Mouse (Mus musculus): ENCODE data around the gene Rnf43. TPM values are rescaled to one million over a fixed set of nuclear protein-coding genes. Genes with fewer than 3 reads are reported as not detected.
A peak's percentile ranks its signal among the peaks of the same experiment; 100 is the strongest.

Gene Rnf43
- total and polyA plus RNA-seq, 3 experiments = 14.6 to 17.3 TPM; not detected in 1

DNA sequence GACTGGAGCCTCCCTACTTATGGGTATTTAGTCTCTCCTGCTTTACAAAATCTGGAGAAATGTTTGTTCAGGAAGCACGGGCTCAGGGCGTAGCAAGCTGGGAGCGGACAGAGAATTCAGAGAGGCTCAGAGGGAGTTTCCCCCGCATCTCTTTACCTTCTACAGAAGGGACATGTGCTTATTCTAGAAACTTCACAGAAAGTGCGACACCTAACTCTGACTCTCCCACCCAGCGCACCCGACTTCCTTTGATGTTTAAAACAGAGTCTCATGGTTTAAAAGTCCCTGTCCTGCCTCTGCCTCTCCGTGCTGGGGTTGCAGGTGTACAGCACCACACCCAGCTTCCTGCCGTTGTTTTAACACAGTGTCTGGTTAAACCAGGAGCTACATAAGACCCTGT lies 58.3 kb downstream of the Rnf43 start:
- TF ChIP-seq CTCF (IDR thresholded peaks at IDR 0.05 in 2 of 3, conservative IDR thresholded peaks at IDR 0.05 in 1 of 3; ENCODE audit: control insufficient read depth in 1 of 3, insufficient read depth in 1 of 3, low read depth in 2 of 3, low read length in 3 of 3, poor library complexity in 1 of 3, severe bottlenecking in 1 of 3) (no peak), CHD2 (IDR thresholded peaks at IDR 0.05; ENCODE audit: low read length) (no peak), SMC3 (IDR thresholded peaks at IDR 0.05; ENCODE audit: low read depth, low read length) (no peak), HCFC1 (IDR thresholded peaks at IDR 0.05; ENCODE audit: low read depth, low read length) (no peak), UBTF (IDR thresholded peaks at IDR 0.05; ENCODE audit: borderline replicate concordance, insufficient read depth, low read depth, low read length) (no peak), MEF2A (IDR thresholded peaks at IDR 0.05; ENCODE audit: extremely low read depth, insufficient replicate concordance, low read depth, low read length, poor library complexity, severe bottlenecking) (no peak), MYC (IDR thresholded peaks at IDR 0.05; ENCODE audit: low read depth, low read length) (no peak), E2F4 (IDR thresholded peaks at IDR 0.05; ENCODE audit: borderline replicate concordance, low read depth, low read length) (no peak), ZMIZ1 (IDR thresholded peaks at IDR 0.05; ENCODE audit: low read depth, low read length) (no peak), TBP (IDR thresholded peaks at IDR 0.05; ENCODE audit: low read depth, low read length) (no peak), ZKSCAN1 (IDR thresholded peaks at IDR 0.05; ENCODE audit: low read depth, low read length) (no peak), SIN3A (IDR thresholded peaks at IDR 0.05; ENCODE audit: low read length) (no peak)
- Histone ChIP-seq H3K27ac (ENCODE audit: control insufficient read depth, low read depth, low read length) (no peak overlapping the region), H3K4me1 (ENCODE audit: control insufficient read depth in 1 of 2, insufficient read depth in 2 of 2, low read length in 2 of 2) (peaks cover 9 to 16% of the 10 kb centered on the region in 2 experiments), H3K9me3 (replicated peaks; ENCODE audit: insufficient read depth, low read length) (no peaks in the 10 kb centered on the region), H3K4me3 (ENCODE audit: control insufficient read depth in 1 of 2, insufficient read depth in 1 of 2, low read depth in 2 of 2, low read length in 2 of 2) (no peak overlapping the region), H3K9ac (ENCODE audit: control insufficient read depth, low read depth, low read length, poor library complexity, severe bottlenecking) (no peak overlapping the region), H3K79me2 (ENCODE audit: control insufficient read depth, insufficient read depth, low read length, poor library complexity) (peaks cover 3% of the 10 kb centered on the region; the same call in 1 of the 2 replicates), H3K36me3 (ENCODE audit: control insufficient read depth in 1 of 2, insufficient read depth in 2 of 2, low read length in 2 of 2) (peaks cover 0 to 13% of the 10 kb centered on the region in 2 experiments; a peak in 2 of 4 replicates), H3K27me3 (ENCODE audit: control insufficient read depth in 1 of 2, insufficient read depth in 2 of 2, low read length in 2 of 2) (no peaks in the 10 kb centered on the region)
- DNase-seq (ENCODE audit: low read depth, low spot score) = no peak

DNA sequence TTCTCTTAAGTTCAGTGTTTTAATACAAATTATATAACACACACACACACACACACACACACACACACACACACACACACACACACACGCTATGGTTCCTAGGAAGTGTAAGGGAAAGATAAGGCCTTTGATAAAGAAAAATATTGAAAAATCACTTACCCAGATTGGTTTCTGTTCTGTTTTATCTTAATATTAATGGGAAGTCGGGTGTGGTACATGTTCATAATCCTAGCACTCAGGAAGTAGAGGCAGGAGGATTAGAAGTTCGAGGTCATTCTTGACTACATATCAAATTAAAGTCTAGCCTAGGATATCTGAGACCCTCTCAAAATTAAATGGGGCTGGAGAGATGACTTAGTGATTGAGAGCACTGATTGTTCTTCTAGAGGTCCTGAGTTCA lies 59.6 kb downstream of the Rnf43 start:
- DNase-seq (ENCODE audit: low read depth, low spot score) = no peak
- Histone ChIP-seq H3K36me3 (ENCODE audit: control insufficient read depth in 1 of 2, insufficient read depth in 2 of 2, low read length in 2 of 2) (peaks cover 0 to 21% of the 10 kb centered on the region in 2 experiments; a peak in 2 of 4 replicates), H3K27me3 (ENCODE audit: control insufficient read depth in 1 of 2, insufficient read depth in 2 of 2, low read length in 2 of 2) (no peaks in the 10 kb centered on the region)

DNA sequence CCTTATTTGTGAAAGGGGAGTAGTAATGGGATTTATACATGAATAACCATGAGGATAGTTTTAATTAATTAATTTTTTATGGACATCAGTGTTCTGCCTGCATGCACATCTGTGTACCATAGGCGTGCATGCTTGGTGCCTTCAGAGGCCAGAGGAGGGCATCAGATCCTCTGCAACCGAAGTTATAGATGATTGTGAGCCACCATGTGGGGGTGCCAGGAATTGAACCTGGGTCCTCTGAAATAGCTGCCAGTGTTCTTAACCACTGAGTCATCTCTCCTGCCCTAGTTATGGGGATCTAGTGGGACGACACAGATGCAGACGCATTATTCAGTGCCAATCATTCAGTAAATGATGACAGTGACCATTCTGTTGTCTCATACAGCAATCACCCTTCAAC lies 60.4 kb downstream of the Rnf43 start:
- H3K4me3 ChIP-seq (ENCODE audit: control insufficient read depth in 1 of 2, insufficient read depth in 1 of 2, low read depth in 2 of 2, low read length in 2 of 2) = no peak overlapping the region
- H3K79me2 ChIP-seq (ENCODE audit: control insufficient read depth, insufficient read depth, low read length, poor library complexity) = peaks cover 15% of the 10 kb centered on the region; the same call in 1 of the 2 replicates
- DNase-seq (ENCODE audit: low read depth, low spot score) = peak; percentile 52
- TF ChIP-seq MEF2A (IDR thresholded peaks at IDR 0.05; ENCODE audit: extremely low read depth, insufficient replicate concordance, low read depth, low read length, poor library complexity, severe bottlenecking) (no peak), SMC3 (IDR thresholded peaks at IDR 0.05; ENCODE audit: low read depth, low read length) (peak; percentile 63), CTCF (IDR thresholded peaks at IDR 0.05 in 2 of 3, conservative IDR thresholded peaks at IDR 0.05 in 1 of 3; ENCODE audit: control insufficient read depth in 1 of 3, insufficient read depth in 1 of 3, low read depth in 2 of 3, low read length in 3 of 3, poor library complexity in 1 of 3, severe bottlenecking in 1 of 3) (peak in 2 of 3 experiments; percentile 42 to 70; a peak in 5 of 6 replicates), HCFC1 (IDR thresholded peaks at IDR 0.05; ENCODE audit: low read depth, low read length) (no peak), MAZ (IDR thresholded peaks at IDR 0.05; ENCODE audit: low read depth, low read length) (no peak), GATA1 (IDR thresholded peaks at IDR 0.05; ENCODE audit: low read depth, low read length) (no peak), ZC3H11A (IDR thresholded peaks at IDR 0.05; ENCODE audit: low read depth, low read length) (peak; percentile 38; the same call in 1 of the 2 replicates), ELF1 (IDR thresholded peaks at IDR 0.05; ENCODE audit: low read depth, low read length) (no peak), POLR2A (IDR thresholded peaks at IDR 0.05; ENCODE audit: control insufficient read depth in 1 of 2, insufficient read depth in 1 of 2, low read depth in 1 of 2, low read length in 2 of 2, poor library complexity in 1 of 2) (no peak), MAX (IDR thresholded peaks at IDR 0.05; ENCODE audit: low read length) (0 out of 2 replicates have a peak, but pooled peaks have one; percentile 12), ZNF384 (IDR thresholded peaks at IDR 0.05; ENCODE audit: low read depth, low read length) (no peak), RAD21 (IDR thresholded peaks at IDR 0.05; ENCODE audit: low read depth, low read length) (peak; percentile 43), ZMIZ1 (IDR thresholded peaks at IDR 0.05; ENCODE audit: low read depth, low read length) (no peak), GABPA (IDR thresholded peaks at IDR 0.05; ENCODE audit: low read depth, low read length) (no peak), MYC (IDR thresholded peaks at IDR 0.05; ENCODE audit: low read depth, low read length) (no peak), CHD2 (IDR thresholded peaks at IDR 0.05; ENCODE audit: low read length) (no peak)
- H3K9ac ChIP-seq (ENCODE audit: control insufficient read depth, low read depth, low read length, poor library complexity, severe bottlenecking) = no peak overlapping the region
- H3K27ac ChIP-seq (ENCODE audit: control insufficient read depth, low read depth, low read length) = no peak overlapping the region
- no peaks in the 10 kb centered on the region for H3K27me3 ChIP-seq (ENCODE audit: control insufficient read depth in 1 of 2, insufficient read depth in 2 of 2, low read length in 2 of 2)
- peaks cover 0 to 28% of the 10 kb centered on the region in 2 experiments; a peak in 2 of 4 replicates for H3K36me3 ChIP-seq (ENCODE audit: control insufficient read depth in 1 of 2, insufficient read depth in 2 of 2, low read length in 2 of 2)
- no peaks in the 10 kb centered on the region for H3K9me3 ChIP-seq (replicated peaks; ENCODE audit: insufficient read depth, low read length)
- H3K4me1 ChIP-seq (ENCODE audit: control insufficient read depth in 1 of 2, insufficient read depth in 2 of 2, low read length in 2 of 2) = peaks cover 22 to 33% of the 10 kb centered on the region in 2 experiments

More for the DNA sequence above, 59.6 kb downstream of the Rnf43 start:
- Histone ChIP-seq H3K9me3 (replicated peaks; ENCODE audit: insufficient read depth, low read length) (no peaks in the 10 kb centered on the region), H3K27ac (ENCODE audit: control insufficient read depth, low read depth, low read length) (no peak overlapping the region), H3K79me2 (ENCODE audit: control insufficient read depth, insufficient read depth, low read length, poor library complexity) (peaks cover 8% of the 10 kb centered on the region; the same call in 1 of the 2 replicates), H3K9ac (ENCODE audit: control insufficient read depth, low read depth, low read length, poor library complexity, severe bottlenecking) (no peak overlapping the region), H3K4me3 (ENCODE audit: control insufficient read depth in 1 of 2, insufficient read depth in 1 of 2, low read depth in 2 of 2, low read length in 2 of 2) (no peak overlapping the region), H3K4me1 (ENCODE audit: control insufficient read depth in 1 of 2, insufficient read depth in 2 of 2, low read length in 2 of 2) (peaks cover 14 to 26% of the 10 kb centered on the region in 2 experiments)
- TF ChIP-seq RCOR1 (IDR thresholded peaks at IDR 0.05; ENCODE audit: low read depth, low read length) (peak; percentile 70; the same call in 1 of the 2 replicates), EP300 (IDR thresholded peaks at IDR 0.05; ENCODE audit: low read depth in 1 of 2, low read length in 2 of 2) (no peak)
